Comparison of ENCODE assay signal across 9 mouse cellular contexts in the genomic region with DNA sequence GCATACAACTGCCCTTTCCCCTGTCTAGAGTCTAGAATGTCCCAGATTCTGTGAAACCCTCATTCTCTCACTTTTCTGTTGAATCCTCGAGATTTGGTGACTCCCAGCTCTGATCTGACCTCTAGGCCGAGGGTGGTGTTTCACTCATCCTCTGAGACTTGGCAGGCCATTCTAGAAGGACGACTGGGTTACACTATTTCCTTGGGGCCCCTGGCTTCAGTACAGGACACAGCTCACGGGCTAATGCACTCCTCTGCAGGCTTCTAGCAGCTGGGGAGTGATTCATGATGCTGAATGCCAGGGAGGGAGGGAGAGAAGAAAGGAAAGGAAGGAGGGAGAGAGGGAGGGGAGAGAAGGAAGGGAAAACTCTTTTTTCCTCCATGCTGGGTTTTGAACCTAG. TPM values are rescaled to one million over a fixed set of nuclear protein-coding genes. Genes with fewer than 3 reads are reported as not detected.
DNase-seq lines count a peak whose midpoint lies in the region; ATAC-seq and TF ChIP-seq lines count a peak whose summit lies in the region.
"Had no signal": no experiment of that assay in that cellular context is flagged by ENCODE, and none has a peak within 500 bp of the region (broad histone marks: within the 10 kb centered on the region; RNA-seq: fewer than 3 reads in every experiment).

No protein-coding gene starts in this region.

- H3K36me3 ChIP-seq in liver, embryonic 13.5 days: no peaks in the 10 kb centered on the region
- H3K36me3 ChIP-seq in liver, embryonic 11.5 days (ENCODE audit: control insufficient read depth, insufficient read depth, low read length): no peaks in the 10 kb centered on the region
- H3K36me3 ChIP-seq in embryonic facial prominence, embryonic 12.5 days: no peaks in the 10 kb centered on the region
- H3K36me3 ChIP-seq in heart, embryonic 15.5 days: no peaks in the 10 kb centered on the region
- no peaks in the 10 kb centered on the region for H3K36me3 ChIP-seq in neural tube, embryonic 13.5 days
- H3K36me3 ChIP-seq in midbrain, postnatal 0 days (ENCODE audit: insufficient read depth, low read length): no peaks in the 10 kb centered on the region

- H3K4me1 ChIP-seq in liver, embryonic 13.5 days (replicated peaks): peaks cover 37% of the 10 kb centered on the region
- peaks cover 18% of the 10 kb centered on the region for H3K4me1 ChIP-seq in liver, embryonic 11.5 days (replicated peaks; ENCODE audit: control insufficient read depth, insufficient read depth, low read length)
- peaks cover 19% of the 10 kb centered on the region for H3K4me1 ChIP-seq in embryonic facial prominence, embryonic 12.5 days
- peaks cover 23% of the 10 kb centered on the region for H3K4me1 ChIP-seq in heart, embryonic 15.5 days (replicated peaks)
- H3K4me1 ChIP-seq in neural tube, embryonic 13.5 days (replicated peaks): peaks cover 21% of the 10 kb centered on the region
- peaks cover 8% of the 10 kb centered on the region for H3K4me1 ChIP-seq in midbrain, postnatal 0 days (ENCODE audit: insufficient read depth, low read length)

- H3K9ac ChIP-seq in liver, embryonic 13.5 days: no peak overlapping the region
- H3K9ac ChIP-seq in liver, embryonic 11.5 days (ENCODE audit: low read depth, low read length): no peak overlapping the region
- no peak overlapping the region for H3K9ac ChIP-seq in embryonic facial prominence, embryonic 12.5 days
- peak overlapping the region; percentile 21; the same call in 1 of the 2 replicates for H3K9ac ChIP-seq in heart, embryonic 15.5 days
- H3K9ac ChIP-seq in neural tube, embryonic 13.5 days: no peak overlapping the region
- no peak overlapping the region for H3K9ac ChIP-seq in midbrain, postnatal 0 days (replicated peaks; ENCODE audit: low read length, poor library complexity, severe bottlenecking)

- no peaks in the 10 kb centered on the region for H3K9me3 ChIP-seq in liver, embryonic 13.5 days (replicated peaks)
- no peaks in the 10 kb centered on the region for H3K9me3 ChIP-seq in liver, embryonic 11.5 days (ENCODE audit: control insufficient read depth, low read length)
- H3K9me3 ChIP-seq in embryonic facial prominence, embryonic 12.5 days: no peaks in the 10 kb centered on the region
- no peaks in the 10 kb centered on the region for H3K9me3 ChIP-seq in heart, embryonic 15.5 days (replicated peaks)
- H3K9me3 ChIP-seq in neural tube, embryonic 13.5 days: no peaks in the 10 kb centered on the region
- H3K9me3 ChIP-seq in midbrain, postnatal 0 days (ENCODE audit: low read length): no peaks in the 10 kb centered on the region

- no peak for DNase-seq in liver, embryonic 13.5 days
- DNase-seq in liver, embryonic 11.5 days (ENCODE audit: low spot score): no peak
- no peak for DNase-seq in spleen, postnatal 14 days (ENCODE audit: low spot score in 2 of 2)
- DNase-seq in thymus, postnatal 0 days (ENCODE audit: low spot score): no peak
- no peak for DNase-seq in midbrain, postnatal 0 days (ENCODE audit: low spot score)
- DNase-seq: layer of hippocampus, postnatal 36 days had no signal

- no peak for TF ChIP-seq CTCF in midbrain, postnatal 0 days (IDR thresholded peaks at IDR 0.05)

- no peaks in the 10 kb centered on the region for H3K27me3 ChIP-seq in liver, embryonic 13.5 days
- H3K27me3 ChIP-seq in liver, embryonic 11.5 days (replicated peaks; ENCODE audit: control insufficient read depth, insufficient read depth, low read length): no peaks in the 10 kb centered on the region
- H3K27me3 ChIP-seq in embryonic facial prominence, embryonic 12.5 days: no peaks in the 10 kb centered on the region
- no peaks in the 10 kb centered on the region for H3K27me3 ChIP-seq in heart, embryonic 15.5 days
- no peaks in the 10 kb centered on the region for H3K27me3 ChIP-seq in neural tube, embryonic 13.5 days
- no peaks in the 10 kb centered on the region for H3K27me3 ChIP-seq in midbrain, postnatal 0 days (ENCODE audit: insufficient read depth, low read length)

- 30% methylated on average over 4 of the region's 4 CpGs for WGBS in liver, embryonic 13.5 days (ENCODE audit: insufficient replicate concordance)
- 39% methylated on average over 4 of the region's 4 CpGs for WGBS in liver, embryonic 11.5 days
- WGBS in embryonic facial prominence, embryonic 12.5 days: 33% methylated on average over 4 of the region's 4 CpGs
- 15% methylated on average over 4 of the region's 4 CpGs for WGBS in heart, embryonic 15.5 days
- WGBS in neural tube, embryonic 13.5 days: 20% methylated on average over 4 of the region's 4 CpGs
- 40% methylated on average over 4 of the region's 4 CpGs for WGBS in midbrain, postnatal 0 days

- no peak overlapping the region for H3K4me3 ChIP-seq in liver, embryonic 13.5 days (replicated peaks)
- no peak overlapping the region for H3K4me3 ChIP-seq in liver, embryonic 11.5 days (ENCODE audit: low read depth, low read length)
- no peak overlapping the region for H3K4me3 ChIP-seq in embryonic facial prominence, embryonic 12.5 days
- H3K4me3 ChIP-seq in heart, embryonic 15.5 days: no peak overlapping the region
- no peak overlapping the region for H3K4me3 ChIP-seq in neural tube, embryonic 13.5 days
- H3K4me3 ChIP-seq in midbrain, postnatal 0 days (ENCODE audit: low read depth, low read length): no peak overlapping the region

- ATAC-seq in liver, embryonic 13.5 days (ENCODE audit: low read depth): no peak
- ATAC-seq in liver, embryonic 11.5 days (replicated peaks; ENCODE audit: low FRiP score): no peak
- no peak for ATAC-seq in embryonic facial prominence, embryonic 12.5 days (ENCODE audit: insufficient number of reproducible peaks, insufficient read depth, low FRiP score, low TSS enrichment)
- ATAC-seq in heart, embryonic 15.5 days (replicated peaks; ENCODE audit: insufficient number of reproducible peaks, insufficient read depth, low FRiP score, low read depth): no peak; the same call in 1 of the 2 replicates
- no peak for ATAC-seq in neural tube, embryonic 13.5 days (ENCODE audit: low read depth)
- ATAC-seq in midbrain, postnatal 0 days (ENCODE audit: low FRiP score): no peak

- H3K27ac ChIP-seq in liver, embryonic 13.5 days: peak overlapping the region; percentile 43
- H3K27ac ChIP-seq in liver, embryonic 11.5 days (ENCODE audit: low read depth, low read length): no peak overlapping the region
- H3K27ac ChIP-seq in embryonic facial prominence, embryonic 12.5 days: peak overlapping the region; percentile 62
- peak overlapping the region; percentile 85 for H3K27ac ChIP-seq in heart, embryonic 15.5 days
- peak overlapping the region; percentile 33; the same call in 1 of the 2 replicates for H3K27ac ChIP-seq in neural tube, embryonic 13.5 days (replicated peaks)
- H3K27ac ChIP-seq in midbrain, postnatal 0 days (ENCODE audit: low read depth, low read length): no peak overlapping the region

- H3K4me2 ChIP-seq in liver, embryonic 13.5 days: no peak overlapping the region
- H3K4me2 ChIP-seq in liver, embryonic 11.5 days: no peak overlapping the region
- no peak overlapping the region for H3K4me2 ChIP-seq in embryonic facial prominence, embryonic 12.5 days (replicated peaks)
- peak overlapping the region; percentile 45 for H3K4me2 ChIP-seq in heart, embryonic 15.5 days
- H3K4me2 ChIP-seq in neural tube, embryonic 13.5 days: no peak overlapping the region
- H3K4me2 ChIP-seq in midbrain, postnatal 0 days (ENCODE audit: low read depth, low read length, poor library complexity, severe bottlenecking): no peak overlapping the region

RNA-seq across cellular contexts. Expression of gene Tex44, which starts 22.1 kb away (rescaled TPM):
- not detected in 2 replicates for polyA plus RNA-seq in liver, embryonic 13.5 days (2015; fragmentation: Nextera tagmentation; extraction: Ambion mirVana)
- not detected in 2 replicates for polyA plus RNA-seq in liver, embryonic 11.5 days (2014; fragmentation: Nextera tagmentation; extraction: Ambion mirVana)
- polyA plus RNA-seq in embryonic facial prominence, embryonic 12.5 days (2016; fragmentation: Nextera tagmentation; extraction: Ambion mirVana): not detected in 2 replicates
- polyA plus RNA-seq in heart, embryonic 15.5 days (2015; fragmentation: Nextera tagmentation; extraction: Ambion mirVana): not detected in 2 replicates
- not detected in 2 replicates for polyA plus RNA-seq in neural tube, embryonic 13.5 days (2015; fragmentation: Nextera tagmentation; extraction: Ambion mirVana)
- 0.08 TPM in 1 of 2 replicates, not detected in the other for polyA plus RNA-seq in thymus, postnatal 0 days (2015; fragmentation: Nextera tagmentation; extraction: Ambion mirVana)
- 0.14 TPM in 1 of 2 replicates, not detected in the other for total RNA-seq in midbrain, postnatal 0 days (2014; rRNA removed)
- polyA plus RNA-seq in midbrain, postnatal 0 days (2015; fragmentation: Nextera tagmentation; extraction: Ambion mirVana): not detected in 2 replicates
- total RNA-seq: layer of hippocampus, postnatal 36 days had no signal

RNA-seq across cellular contexts. Expression of gene Nmur1, which starts 22.2 kb away (rescaled TPM):
- not detected in 2 replicates for polyA plus RNA-seq in liver, embryonic 13.5 days (2015; fragmentation: Nextera tagmentation; extraction: Ambion mirVana)
- polyA plus RNA-seq in liver, embryonic 11.5 days (2014; fragmentation: Nextera tagmentation; extraction: Ambion mirVana): not detected in 2 replicates
- not detected in 2 replicates for polyA plus RNA-seq in embryonic facial prominence, embryonic 12.5 days (2016; fragmentation: Nextera tagmentation; extraction: Ambion mirVana)
- not detected in 2 replicates for polyA plus RNA-seq in heart, embryonic 15.5 days (2015; fragmentation: Nextera tagmentation; extraction: Ambion mirVana)
- polyA plus RNA-seq in neural tube, embryonic 13.5 days (2015; fragmentation: Nextera tagmentation; extraction: Ambion mirVana): 0.49 TPM in 1 of 2 replicates, not detected in the other
- 0.17 TPM in 1 of 2 replicates, not detected in the other for polyA plus RNA-seq in thymus, postnatal 0 days (2015; fragmentation: Nextera tagmentation; extraction: Ambion mirVana)
- not detected in 2 replicates for total RNA-seq in midbrain, postnatal 0 days (2014; rRNA removed)
- polyA plus RNA-seq in midbrain, postnatal 0 days (2015; fragmentation: Nextera tagmentation; extraction: Ambion mirVana): 0.27 and 0.33 TPM in 2 replicates
- total RNA-seq: layer of hippocampus, postnatal 36 days had no signal

Comparison
In these comparisons a context has a peak if more than half of its experiments do, and no peak if none do; other contexts are left out.
1. H3K27ac ChIP-seq: peak in liver, embryonic 13.5 days (single experiment), embryonic facial prominence, embryonic 12.5 days (single experiment), heart, embryonic 15.5 days (single experiment) and neural tube, embryonic 13.5 days (single experiment); none in liver, embryonic 11.5 days (single experiment) and midbrain, postnatal 0 days (single experiment).